Mouse (Mus musculus): ENCODE data around the gene Rpl22.

Gene Rpl22

DNA sequence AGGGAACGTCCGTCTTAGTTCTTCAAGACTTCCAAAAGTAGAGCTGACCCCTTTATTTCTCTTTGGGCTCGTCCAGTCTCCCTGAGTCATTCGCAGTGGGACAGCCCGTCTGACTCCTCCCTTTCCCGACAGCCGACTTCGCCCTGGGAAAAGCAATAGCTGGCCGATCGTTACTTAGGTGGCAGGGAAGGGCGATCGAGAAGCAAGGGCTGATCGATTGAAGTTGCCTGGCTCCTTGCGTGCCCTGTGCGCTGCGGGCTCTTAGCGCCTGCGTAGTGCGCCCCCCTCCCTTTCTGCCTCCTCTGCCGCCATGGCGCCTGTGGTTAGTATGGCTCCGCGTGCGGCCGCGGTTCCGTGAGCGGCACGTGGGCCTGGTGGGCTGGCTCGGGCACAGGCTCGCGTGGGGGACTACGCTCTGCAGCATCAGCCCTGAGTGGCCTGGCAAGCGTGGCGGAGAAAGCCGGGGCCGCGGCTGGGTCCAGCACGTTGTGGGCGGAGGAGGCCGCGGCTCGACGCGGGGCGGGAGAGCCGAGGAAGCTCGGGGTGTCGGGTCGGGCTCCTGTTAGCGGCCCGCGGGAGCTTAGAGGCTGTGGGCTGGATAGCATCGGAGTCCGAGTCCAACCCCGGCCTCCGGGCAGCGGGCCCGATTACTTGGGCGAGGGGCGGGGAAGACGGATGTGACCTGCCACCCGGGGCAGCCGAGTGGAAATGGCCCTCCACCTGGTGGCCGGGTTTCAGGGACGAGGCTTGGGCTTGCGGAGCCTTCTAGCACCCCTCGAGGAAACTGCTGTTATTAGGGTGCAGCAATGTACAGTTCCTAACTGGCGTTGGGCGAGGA is at the start of gene Rpl22:
Gene Rpl22, plus strand, starts transcription at position 169 of the 838 bp plus-strand sequence.
- DNase-seq (ENCODE audit: extremely low spot score, low spot score) = peak; percentile 92

DNA sequence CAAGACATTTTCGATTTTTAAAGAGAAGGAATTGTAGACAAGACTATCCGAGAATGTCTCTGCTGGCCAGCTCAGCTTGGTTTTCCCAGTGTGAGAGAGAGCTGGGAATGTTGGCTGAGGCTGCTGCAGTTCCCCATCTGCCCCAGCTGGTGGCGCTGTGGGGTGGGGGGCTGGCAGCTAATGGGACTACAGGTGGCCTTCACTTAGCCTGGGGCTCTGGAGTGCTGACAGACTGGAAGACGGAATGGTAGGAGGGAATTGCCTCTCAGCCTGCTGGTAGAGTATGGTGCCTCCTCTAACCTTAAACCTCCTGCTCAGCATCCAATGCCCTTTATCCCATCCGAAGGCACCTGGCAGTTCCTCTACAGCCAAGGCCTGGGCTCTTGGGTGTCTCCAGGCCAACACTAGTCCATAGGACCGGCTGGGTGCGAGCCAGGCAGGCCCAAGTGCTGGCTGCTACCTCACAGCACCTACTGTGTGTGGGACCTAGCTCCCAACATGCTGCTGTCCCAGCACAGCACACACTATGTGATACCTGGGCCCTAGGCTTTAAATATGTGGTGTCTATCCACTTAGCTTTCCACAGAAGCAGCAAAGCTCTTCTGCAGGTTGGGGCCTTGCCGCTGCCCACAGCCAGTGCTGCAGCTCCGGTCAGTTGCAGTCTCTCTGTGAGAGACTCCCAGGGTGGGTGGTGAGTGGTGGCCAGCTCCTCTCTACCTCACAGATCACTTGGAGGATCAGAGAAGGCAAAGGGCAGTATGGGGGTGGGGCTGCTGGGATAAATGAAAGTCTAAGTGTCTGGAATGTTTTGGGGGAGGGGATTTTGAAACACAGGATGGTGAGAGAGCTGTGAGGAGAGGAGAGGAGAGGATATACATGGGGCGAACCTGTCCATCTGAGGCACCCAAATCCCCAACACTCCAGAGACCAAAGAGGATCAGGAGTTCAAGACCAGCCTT is 48.9 kb upstream of the Rpl22 start:
- peak; percentile 63 for DNase-seq (ENCODE audit: extremely low spot score, low spot score)

DNA sequence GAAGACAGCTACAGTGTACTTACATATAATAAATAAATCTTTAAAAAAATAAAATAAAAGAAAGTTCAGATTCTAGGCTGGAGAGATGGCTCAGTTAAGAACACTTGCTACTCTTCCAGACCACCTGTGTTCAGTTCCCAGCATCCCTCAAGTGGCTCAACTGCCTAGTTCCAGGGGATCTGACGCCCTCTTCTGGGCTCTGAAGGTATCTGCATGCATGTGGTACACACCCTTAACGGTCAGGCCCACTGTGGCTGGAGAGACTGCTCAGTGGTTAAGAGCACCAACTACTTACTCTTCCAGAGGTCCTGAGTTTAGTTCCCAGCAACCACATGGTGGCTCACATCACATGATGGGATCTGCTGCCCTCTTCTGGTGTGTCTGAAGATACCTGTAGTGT is 47.6 kb upstream of the Rpl22 start:
- no peak for DNase-seq (ENCODE audit: extremely low spot score, low spot score)

DNA sequence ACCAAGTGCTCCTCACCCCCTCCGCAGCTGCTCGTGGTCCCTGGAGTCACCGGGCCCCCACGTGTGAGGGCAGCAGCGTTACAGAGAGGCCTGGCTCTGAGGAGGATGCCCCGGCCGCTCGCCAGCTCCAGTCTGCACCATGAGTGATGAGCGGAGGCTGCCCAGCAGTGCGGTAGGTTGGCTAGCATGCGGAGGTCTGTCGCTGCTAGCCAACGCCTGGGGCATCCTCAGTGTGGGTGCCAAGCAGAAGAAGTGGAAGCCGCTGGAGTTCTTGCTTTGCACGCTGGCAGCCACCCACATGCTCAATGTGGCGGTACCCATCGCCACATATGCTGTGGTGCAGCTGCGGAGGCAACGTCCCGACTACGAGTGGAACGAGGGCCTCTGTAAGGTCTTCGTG is 46.6 kb upstream of the Rpl22 start:
- no peak for DNase-seq (ENCODE audit: extremely low spot score, low spot score)

DNA sequence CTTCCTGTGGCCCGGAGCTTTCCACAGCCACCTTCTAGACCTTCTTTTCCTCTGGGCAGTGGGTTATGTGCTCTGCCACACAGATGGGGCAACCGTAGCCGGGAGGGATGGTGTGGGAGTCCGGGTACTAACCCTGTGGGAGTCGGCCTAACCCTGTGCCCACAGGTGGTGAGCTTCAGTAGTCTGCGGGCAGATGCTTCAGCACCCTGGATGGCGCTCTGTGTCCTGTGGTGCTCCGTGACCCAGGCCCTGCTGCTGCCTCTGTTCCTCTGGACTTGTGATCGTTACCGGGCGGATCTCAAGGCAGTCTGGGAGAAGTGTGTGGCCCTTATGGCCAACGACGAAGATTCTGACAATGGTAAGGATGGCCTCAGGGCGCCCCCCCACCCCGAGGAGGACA is 43.9 kb upstream of the Rpl22 start:
- peak; percentile 16 for DNase-seq (ENCODE audit: extremely low spot score, low spot score)

DNA sequence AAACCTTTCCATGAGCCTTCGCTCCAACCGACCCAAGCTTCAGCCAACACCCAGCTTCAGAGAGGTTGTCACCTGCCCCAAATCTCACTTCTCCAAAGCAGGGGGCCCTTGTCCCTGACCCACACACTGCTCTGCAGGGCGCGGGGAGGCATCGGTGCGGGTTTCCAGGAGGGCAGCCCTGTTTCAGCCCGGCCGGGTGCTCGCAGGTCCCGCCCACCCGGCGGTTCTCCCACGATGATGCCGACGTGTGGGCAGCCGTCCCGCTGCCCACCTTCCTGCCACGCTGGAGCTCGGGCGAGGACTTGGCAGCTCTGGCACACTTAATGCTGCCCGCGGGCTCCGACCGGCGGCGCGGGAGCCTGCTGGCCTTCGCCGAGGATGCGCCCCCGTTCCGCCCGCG is 42.8 kb upstream of the Rpl22 start:
- DNase-seq (ENCODE audit: extremely low spot score, low spot score) = no peak

DNA sequence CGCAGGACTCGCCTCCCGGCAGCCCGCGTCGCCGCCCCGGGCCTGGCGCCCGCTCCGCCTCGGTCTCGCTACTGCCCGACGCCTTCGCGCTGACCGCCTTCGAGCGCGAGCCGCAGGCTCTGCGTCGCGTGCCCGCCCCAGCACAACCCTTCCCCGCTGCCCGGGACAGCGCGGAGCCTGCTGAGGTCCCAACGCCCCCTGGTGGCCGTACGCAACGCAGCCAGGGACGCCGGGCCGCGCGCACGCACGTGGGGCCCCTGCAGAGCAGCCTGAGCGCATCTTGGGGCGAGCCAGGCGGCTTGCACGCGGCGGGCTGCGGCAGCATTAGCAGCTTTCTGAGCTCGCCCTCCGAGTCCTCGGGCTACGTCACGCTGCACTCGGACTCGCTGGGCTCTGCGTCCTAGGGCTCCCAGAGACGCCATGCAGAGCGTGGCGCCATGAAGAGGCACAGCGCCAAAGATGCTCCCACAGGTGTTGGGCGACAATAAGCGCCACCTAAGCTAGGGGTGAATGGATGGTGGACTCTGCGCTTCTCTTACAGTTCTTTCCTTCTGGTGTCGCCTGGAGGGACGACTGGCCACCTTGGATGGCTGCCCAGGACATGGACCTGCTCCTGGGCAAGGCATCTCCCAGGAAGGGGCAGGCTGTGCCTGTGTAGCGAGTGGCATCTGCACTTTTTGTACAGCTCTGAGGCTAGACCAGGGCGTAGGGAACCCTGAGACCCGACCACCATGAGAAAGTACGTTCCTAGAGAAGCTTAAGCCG is 42.2 kb upstream of the Rpl22 start:
- DNase-seq (ENCODE audit: extremely low spot score, low spot score) = peak; percentile 92

DNA sequence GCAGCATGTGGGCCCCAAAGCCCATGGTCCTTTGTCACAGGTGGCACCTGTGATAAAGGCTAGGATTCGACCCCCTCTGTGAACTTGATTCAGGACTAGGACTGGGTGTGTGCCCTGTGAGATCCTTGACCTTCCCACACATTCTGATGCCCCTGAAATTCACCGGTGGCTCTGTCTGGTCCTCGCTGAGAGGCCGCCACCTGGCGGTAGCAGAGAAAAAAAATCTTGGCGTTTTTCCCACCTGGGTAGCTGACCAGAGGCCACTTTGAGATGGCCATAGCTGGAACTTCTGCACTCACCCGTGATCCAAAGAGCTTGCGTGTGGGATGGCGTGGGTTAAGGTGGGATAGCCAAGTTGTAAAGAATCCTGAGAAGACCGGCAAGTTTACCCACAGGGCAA is 40.0 kb upstream of the Rpl22 start:
- peak; percentile 62 for DNase-seq (ENCODE audit: extremely low spot score, low spot score)

DNA sequence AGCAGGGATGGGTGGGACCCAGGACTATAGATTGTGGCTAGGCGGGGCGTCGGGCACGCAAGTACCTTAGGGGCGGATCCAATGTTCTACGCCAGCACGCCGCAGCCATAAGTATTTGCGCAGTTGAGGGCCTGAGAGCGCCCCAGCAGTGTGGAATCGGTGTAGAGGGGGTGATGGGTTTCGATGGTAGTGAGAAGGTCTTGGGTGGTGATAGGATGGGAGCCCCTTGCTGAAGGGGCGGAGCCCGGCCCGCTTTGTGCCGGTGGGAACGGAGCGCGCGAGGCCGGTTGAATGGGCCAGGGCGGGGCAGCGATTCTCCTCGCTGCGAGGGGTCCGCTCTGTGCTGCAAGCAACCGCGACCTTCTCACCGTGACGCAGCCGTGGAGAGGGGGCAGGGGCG is 39.4 kb upstream of the Rpl22 start:
- peak; percentile 49 for DNase-seq (ENCODE audit: extremely low spot score, low spot score)

DNA sequence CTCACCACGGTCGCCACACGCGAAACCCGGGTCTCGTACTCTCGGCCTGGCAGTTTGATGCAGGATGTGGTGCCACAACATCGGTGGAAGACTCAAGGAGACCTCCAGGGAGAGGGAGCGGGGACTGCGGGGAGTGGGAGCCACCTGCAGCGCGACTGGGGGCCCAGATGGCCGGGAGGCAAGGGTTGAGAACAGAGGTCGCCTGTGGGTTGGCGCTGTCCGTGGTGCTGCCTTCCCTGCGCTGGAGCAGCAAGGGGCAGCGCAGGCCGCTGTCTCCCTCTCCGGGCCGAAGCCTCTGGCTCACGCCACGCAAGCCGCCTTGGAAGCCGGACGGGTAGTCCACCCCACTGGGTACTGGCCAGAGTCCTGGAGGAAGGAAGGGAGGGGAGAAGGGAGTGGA is 38.7 kb upstream of the Rpl22 start:
- peak; percentile 81 for DNase-seq (ENCODE audit: extremely low spot score, low spot score)

DNA sequence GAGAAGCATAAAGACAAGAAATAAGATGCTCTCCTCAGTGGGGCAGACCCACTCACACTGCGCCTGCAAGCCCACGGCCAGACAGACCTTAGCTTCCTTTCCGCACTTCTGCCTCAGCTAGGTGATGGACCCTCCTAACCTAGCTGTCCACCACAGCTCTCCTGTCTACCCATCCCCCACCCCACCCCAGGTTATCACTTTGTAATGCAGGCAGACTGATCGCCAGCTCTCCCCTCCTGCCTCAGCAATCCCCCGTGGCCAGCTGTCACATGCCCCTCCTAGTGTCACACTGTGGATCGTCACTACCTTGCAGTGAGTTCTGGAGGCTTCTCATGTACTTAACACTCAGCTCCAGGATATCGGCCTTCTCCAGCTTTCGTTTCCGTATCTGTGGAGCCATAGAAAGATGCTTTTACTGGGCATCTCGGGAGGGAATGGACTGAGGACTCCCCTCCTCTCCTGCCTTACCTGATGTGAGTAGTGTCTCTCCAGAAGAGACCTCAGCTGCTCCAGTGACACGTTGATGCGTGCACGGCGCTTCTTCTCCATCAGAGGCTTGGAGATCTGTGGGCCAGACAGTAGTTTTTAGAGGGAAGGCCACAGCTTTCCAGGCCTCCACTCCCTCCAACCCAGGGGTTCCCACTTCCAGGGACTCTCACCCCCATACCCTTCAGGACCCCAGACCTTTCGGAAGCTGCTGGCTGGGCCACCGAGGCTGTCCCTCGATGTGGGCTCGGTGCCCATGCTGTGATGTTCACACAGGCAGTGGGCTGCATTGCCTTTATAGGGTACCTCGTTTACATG is 38.0 kb upstream of the Rpl22 start:
- DNase-seq (ENCODE audit: extremely low spot score, low spot score) = no peak

DNA sequence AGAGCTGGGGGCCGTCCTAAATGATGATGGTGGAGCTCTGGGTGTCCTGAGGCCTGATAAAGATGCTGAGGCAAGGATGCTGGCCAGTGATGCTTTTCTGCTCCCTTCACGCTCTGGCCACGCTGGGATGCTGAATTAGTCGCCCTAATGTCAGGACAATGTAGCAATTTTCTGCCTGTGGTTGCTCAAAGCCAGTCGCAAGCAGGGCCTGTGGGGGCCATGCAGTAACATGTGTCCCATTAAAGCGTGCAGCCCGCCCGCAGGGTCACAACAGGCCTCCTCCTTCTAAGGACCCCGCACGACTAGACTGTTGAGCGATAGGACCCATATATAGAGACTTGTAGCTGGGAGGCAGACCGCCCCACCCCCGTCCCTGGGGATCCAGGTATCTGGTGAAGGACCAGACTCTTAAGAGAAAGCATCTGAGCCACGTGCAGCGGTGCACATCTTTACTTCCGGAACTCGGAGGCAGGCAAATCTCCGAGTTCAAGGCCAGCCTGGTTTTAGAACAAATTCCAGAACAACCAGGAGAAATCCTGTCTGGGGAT is 37.1 kb upstream of the Rpl22 start:
- DNase-seq (ENCODE audit: extremely low spot score, low spot score) = peak; percentile 50

DNA sequence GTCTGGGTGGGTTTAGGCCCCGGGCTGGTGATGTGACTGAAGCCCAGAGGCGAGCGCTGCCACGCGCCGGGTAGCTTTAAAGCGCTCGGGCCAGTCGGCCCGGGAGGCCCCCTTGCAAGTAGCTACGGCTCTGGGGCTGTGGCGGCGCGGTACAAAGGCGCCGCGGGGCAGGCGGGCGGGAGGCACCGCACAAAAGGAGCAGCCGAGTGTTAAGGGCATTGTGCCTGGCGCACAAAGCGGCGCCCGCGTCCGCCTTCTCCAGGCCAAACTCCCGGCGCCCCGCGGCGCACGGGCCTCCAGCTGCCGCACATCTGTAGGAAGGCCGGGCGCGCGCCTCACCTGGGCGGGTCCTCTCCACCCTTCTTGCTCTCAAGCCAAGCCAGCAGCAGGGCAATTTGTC is 35.2 kb upstream of the Rpl22 start:
- DNase-seq (ENCODE audit: extremely low spot score, low spot score) = peak; percentile 75

DNA sequence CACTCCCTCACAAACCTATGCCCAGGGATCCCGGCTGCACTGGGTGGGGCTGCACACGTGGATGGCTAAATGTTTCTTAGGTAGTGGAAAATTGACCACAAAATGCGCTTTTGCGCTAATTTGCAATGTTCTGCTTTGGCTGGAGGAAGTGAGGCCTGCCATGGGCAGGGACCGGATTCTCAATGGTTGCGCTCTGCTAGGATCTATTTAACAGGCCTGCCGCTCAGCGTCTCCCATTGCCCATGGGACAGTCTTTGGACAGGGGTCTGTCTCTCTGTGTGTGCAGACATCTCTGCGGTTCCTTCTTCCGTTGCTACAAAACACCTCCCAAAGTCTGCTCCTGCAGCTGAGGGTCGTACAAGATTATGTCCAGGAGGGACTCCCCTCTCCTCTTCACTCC is 34.6 kb upstream of the Rpl22 start:
- no peak for DNase-seq (ENCODE audit: extremely low spot score, low spot score)

DNA sequence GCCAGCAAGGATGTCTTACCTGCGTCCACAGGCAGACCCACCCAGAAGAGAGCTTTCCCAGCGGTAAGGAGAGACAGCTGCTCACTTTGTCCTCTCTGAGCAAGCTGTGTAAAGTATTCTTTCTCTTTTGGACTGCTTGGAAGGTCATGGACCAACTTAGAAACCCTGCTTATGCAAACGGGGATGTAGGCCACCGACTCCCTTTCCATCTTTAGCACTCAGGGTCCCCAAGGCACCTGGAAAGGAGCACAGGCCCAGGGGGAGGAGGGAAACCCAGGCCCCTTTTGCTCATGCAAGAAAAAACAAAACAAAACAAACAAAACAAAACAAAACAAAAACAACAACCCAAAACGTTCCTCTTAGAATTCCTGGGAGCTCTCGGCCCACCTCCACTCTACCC is 34.0 kb upstream of the Rpl22 start, which contains the start of gene Hes3:
Gene Hes3, minus strand, starts transcription at position 101 of the 400 bp plus-strand sequence.
- DNase-seq (ENCODE audit: extremely low spot score, low spot score) = no peak

DNA sequence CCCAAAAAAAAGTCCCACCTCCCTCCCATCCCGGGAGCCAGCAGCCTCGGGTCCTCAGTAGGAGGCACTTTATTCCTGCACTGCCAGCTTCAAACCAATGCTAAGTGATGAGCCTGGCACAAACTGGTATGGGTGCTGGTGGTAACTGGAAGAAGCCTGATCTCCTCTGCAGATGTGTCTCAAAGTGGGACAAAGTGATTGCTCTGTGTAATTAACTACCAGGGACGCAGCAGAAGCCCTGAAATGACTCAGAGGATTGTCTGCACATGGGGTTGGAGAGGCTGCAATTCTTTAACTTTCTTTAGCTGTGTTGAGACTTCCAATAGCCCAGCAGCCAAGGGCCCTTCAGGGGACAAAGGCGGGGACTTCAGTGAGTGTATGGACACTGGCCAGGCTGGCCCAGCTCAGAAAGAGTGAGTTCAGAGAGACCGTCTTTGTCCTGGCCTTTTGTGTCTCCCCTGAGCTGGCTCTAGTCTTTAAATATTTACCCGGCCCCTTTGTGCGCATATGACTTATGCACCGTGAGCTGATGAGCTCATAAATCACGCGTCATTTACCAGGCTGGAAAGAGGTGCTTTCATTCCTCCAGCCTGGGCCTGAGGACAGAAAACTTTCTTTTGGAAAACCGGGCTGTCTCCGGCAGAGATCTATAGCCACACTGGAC is 33.3 kb upstream of the Rpl22 start:
- DNase-seq (ENCODE audit: extremely low spot score, low spot score) = no peak

DNA sequence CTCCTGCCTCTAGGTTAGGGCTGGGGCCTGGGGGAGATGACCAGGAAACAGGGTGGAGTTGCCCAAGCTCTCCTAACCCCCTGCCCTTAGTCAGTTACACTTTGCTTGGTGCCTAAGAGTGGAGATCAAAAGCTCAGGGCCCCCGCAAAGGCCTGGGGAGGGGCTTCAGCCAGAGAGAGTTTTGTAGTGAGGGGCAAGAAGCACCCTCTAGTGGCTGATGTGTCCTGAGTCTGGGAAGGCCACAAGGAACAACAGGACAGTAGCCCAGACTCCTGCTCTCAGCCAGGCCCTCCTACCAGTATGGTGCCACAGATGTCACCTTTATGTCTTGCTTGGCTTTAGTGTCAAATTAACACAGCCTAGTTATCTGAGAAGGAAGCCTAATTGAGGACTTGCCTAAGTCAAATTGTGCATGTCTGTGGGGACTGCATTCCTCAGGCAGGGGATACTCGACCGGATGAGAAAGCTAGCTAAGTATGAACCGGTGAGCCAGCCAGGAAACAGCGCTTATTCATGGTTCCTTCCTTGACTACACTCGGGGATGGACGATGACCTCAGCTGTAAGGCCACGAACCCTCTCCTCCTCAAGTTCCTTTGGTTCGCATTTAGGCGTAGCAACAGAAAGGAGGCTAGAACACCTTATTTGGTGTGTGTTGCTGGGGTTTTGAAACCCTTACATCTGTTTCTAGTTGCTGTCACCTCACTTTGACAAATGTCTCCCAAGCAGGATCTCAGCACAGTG is 31.2 kb upstream of the Rpl22 start:
- no peak for DNase-seq (ENCODE audit: extremely low spot score, low spot score)

DNA sequence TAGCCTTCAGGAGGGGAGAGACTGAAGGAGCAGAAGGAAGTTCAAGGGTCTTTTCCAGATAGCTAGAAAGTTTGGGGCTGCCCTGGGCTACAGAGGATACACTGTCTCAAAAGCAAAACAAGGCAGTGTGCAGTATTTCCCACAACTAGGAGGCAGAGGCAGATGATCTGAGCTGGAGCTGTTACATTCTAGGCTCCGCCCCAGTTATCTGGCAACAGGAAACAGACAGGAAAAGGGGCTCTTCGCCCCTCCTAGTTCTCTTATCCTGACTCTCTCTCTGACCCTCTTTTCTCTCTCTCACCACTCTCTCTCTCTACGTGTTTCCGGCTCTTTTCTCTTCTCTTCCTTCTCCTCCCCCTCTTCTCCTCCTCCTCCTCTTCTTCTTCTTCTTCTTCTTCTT is 29.6 kb upstream of the Rpl22 start:
- no peak for DNase-seq (ENCODE audit: extremely low spot score, low spot score)

DNA sequence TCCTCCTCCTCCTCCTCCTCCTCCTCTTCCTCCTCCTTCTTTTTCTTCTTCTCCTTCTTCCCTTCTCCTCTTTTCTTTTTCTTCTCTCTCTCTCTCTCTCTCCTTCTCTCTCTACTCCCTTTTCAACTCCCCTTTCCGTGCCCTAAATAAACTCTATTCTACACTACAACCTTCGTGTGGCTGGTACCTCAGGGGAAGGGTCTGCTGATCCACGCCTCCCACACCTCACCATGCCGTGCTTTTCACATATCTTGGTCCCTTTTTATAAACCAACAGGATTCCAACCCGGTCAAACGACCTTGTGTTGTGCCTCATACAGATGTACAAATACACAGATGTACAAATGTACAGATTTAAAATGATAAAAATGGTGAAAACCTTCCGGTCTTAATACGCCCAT is 29.2 kb upstream of the Rpl22 start:
- DNase-seq (ENCODE audit: extremely low spot score, low spot score) = no peak
